Mouse (Mus musculus): Measurements from ENCODE around the gene Ndufb2.

The Ndufb2 gene
- long read RNA-seq, experiment 1, full-length matches to known transcripts, result 180 of 192 reads
- long read RNA-seq, experiment 1, partial matches to known transcripts, result 2 of 192 reads
- long read RNA-seq, experiment 1, other reads (novel, unspliced or antisense), result 10 of 192 reads
- long read RNA-seq, experiment 2, full-length matches to known transcripts, result 173 of 187 reads
- long read RNA-seq, experiment 2, partial matches to known transcripts, result 0 of 187 reads
- long read RNA-seq, experiment 2, other reads (novel, unspliced or antisense), result 14 of 187 reads

GRCm38 (mm10) chr6:39592401-39593214 is at the start of gene Ndufb2:
Gene Ndufb2 (plus strand): TSS chr6:39592574.
- intact Hi-C loops (cut with DNase I), result no loop called here

GRCm38 (mm10) chr6:39542631-39543597 is 49.5 kb upstream of the Ndufb2 start:
- intact Hi-C loops (cut with DNase I), result no loop called here

- intact Hi-C loops (cut with DNase I), result no loop called here
Measured at GRCm38 (mm10) chr6:39543769-39544420, 48.5 kb upstream of the Ndufb2 start.

GRCm38 (mm10) chr6:39545474-39545873 is 46.9 kb upstream of the Ndufb2 start:
- intact Hi-C loops (cut with DNase I), result no loop called here

GRCm38 (mm10) chr6:39548030-39548429 is 44.3 kb upstream of the Ndufb2 start:
- intact Hi-C loops (cut with DNase I), result no loop called here

- intact Hi-C loops (cut with DNase I), result no loop called here
Measured at GRCm38 (mm10) chr6:39551981-39552636, 40.3 kb upstream of the Ndufb2 start.

DNA sequence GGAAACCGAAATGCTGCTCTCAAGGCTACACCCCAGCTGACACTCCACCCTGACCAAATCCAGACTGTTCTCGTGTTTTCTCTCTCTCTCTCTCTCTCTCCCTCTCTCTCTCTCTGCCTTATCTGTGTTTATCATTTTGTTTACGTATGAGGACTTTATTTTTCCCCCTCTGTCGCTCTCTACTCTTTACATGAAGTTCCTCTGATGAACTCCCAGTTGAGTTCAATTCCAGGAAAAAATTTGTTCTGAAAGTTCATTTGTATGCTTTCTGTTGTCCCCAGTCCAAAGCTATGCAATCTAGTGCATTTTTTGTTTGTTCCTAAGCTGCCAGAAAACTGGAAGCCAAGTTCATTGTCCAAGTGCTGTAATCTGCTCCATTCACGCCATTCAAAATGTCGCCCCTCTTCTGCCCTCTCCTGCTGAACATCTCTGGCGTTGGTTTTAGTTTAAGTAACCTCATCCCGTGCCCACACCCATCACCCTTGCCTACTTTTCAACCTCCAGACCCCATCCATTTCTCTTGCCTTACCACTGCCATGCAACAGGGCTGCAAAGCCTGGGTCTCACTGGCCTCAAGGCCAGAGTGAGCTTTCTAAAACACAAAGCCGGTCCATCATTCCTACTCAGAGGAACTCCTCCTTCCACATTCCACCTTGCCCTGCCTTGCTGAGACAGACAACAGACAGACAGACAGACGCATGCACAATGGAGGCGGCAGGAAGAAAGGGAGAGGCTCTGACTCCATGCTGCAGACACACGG is 37.3 kb upstream of the Ndufb2 start:
- intact Hi-C loops (cut with DNase I), result loop anchor here (5.0 kb wide), 1 partner anchor 38 kb away; no protein-coding TSS in a partner anchor

GRCm38 (mm10) chr6:39555648-39555945 is 36.8 kb upstream of the Ndufb2 start:
- intact Hi-C loops (cut with DNase I), result loop anchor here (5.0 kb wide), 1 partner anchor 38 kb away; no protein-coding TSS in a partner anchor

DNA sequence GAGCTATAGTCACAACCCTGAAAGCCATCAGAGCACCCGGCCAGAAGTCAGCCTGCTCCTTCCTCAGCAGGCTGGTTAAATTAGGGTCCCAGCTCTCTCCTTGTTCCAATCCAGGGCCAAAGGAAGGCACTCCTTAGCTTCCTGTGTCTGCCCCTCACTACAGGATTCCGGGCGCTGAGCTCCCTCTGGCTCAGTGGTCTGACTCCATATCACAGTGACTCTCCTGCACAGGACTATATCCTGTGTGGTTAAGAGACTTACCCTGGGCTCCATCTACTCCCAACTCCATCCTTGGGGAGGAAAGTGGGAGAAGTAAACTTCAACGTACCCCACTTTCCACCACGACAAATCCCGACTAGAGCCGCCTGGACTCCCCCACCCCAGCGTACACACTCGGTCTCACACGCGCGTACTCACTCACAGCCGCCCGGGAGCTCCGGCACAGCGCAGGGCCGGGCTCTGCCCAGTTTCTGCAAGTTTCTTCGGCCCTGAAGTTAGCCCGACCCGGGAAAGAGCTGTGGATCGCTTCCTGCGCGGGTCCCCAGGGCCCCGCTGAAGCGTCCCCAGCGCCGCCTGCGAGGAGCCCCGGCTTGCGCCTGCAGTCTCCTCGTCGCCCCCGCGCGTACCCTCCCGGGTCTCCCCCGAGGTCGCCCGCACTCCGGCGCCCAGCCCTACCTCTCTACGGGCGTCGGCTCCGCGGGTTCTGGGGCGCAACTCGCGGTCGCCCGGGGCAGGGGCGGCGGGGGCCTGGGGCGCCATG is 35.3 kb upstream of the Ndufb2 start:
- intact Hi-C loops (cut with DNase I), result loop anchor here (5.0 kb wide), 1 partner anchor 40 kb away; no protein-coding TSS in a partner anchor

DNA sequence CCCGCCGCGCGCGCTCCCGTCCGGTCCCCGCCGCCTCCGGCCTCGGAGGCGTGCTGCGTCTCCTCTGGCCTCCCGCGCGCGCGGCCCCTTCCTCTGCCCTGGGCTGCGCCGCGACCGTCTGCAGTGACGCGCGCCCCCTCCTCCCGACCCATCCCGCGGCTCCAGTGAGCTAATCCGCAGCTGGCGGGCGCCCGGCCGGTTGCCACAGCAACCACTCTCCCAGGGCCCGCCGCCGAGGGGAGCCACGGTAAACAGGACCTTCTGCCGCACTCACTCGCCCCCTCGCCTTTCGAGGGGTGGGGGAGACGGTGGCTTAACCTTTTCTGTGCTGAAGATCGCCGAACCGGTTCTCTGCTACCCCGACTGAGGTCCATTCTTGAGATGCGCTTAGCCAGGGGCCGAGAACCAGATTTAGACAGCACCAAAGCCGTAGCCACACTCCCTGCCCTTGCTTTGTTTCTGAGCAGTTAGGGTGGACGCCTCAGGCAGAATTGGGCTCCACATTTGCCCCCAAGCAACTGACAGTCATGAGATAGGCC is 34.6 kb upstream of the Ndufb2 start, which contains the start of gene Dennd2a:
Gene Dennd2a (minus strand): TSS at position 145 of the 539 bp plus-strand sequence.
- intact Hi-C loops (cut with DNase I), result loop anchor here (5.0 kb wide), 1 partner anchor 40 kb away; no protein-coding TSS in a partner anchor

GRCm38 (mm10) chr6:39559276-39559939 is 33.0 kb upstream of the Ndufb2 start:
- intact Hi-C loops (cut with DNase I), result loop anchor here (5.0 kb wide), 1 partner anchor 42 kb away; no protein-coding TSS in a partner anchor

- intact Hi-C loops (cut with DNase I), result loop anchor here (2.0 kb wide), 1 partner anchor 100 kb away; no protein-coding TSS in a partner anchor
Measured at GRCm38 (mm10) chr6:39562166-39563015, 30.0 kb upstream of the Ndufb2 start.

DNA sequence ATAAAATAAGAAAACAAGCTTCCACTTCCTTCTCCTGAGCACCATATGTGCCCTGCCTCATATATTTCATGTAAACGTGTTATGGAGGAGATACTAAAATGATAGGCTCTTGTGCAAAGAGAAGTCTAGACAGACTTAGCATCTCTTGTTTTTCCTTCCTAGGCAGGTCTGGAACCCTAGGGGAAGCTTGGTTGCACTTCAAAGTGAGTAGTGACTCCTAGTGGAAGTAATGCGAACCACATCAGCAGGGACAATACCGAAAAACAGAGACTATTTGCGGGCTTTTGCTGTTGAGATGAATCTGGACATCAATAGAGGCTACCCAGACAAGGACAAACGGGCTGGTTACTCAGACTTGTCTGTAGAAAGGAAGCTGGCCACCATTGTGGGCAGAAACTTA is 24.8 kb upstream of the Ndufb2 start:
- intact Hi-C loops (cut with DNase I), result no loop called here

DNA sequence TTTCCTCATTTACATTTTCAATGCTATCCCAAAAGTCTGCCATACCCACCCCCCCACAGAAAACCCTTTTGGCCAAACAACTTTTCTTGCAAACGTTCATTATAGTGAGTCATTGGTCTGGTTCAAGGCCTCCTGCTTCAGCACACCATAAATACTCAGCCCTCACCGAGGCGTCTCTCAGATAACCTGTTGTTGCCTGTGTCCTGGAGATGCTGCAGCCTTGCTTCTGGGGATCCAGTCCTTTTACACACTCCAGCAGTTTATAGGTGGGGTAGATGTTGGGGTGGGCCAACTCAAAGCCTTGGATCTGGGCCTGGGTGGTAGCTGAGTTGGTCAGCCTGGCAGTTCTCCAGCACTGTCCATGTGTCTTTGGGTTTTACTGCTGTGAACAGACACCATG is 21.9 kb upstream of the Ndufb2 start:
- intact Hi-C loops (cut with DNase I), result no loop called here

- intact Hi-C loops (cut with DNase I), result no loop called here
Measured at GRCm38 (mm10) chr6:39573791-39574554, 18.4 kb upstream of the Ndufb2 start, which contains the start of gene Adck2. Gene Adck2 (plus strand): TSS chr6:39573873.

DNA sequence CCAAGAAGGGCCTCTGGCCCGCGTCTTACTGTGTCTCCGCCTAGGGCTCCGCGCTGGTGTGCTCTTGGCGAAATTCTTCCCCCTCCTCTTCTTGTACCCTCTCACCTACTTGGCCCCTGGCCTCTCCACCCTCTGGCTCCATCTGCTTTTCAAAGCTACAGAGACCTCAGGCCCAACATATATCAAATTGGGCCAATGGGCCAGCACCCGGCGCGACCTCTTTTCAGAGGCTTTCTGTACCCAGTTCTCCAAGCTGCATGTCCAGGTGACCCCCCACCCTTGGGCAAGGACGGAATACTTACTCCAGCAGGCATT is 17.9 kb upstream of the Ndufb2 start:
- intact Hi-C loops (cut with DNase I), result no loop called here
